Mouse (Mus musculus) C2C12 (cell line): ENCODE measurements around the gene Ehmt2.

Experiments
- CEBPB ChIP-seq: IDR thresholded peaks from one replicate; pipeline ENCODE4 v1.6.1; 2011; ENCODE audit warnings: low read depth, mild to moderate bottlenecking, control low read depth, moderate library complexity
- CTCF ChIP-seq: IDR thresholded peaks from one replicate; pipeline ENCODE4 v1.5.1; 2011; ENCODE audit not compliant: control insufficient read depth, insufficient read depth, insufficient read length
- FOSL1 ChIP-seq: IDR thresholded peaks from one replicate; pipeline ENCODE4 v1.8.0; 2011; ENCODE audit warnings: mild to moderate bottlenecking, low read length; ENCODE audit not compliant: poor library complexity, insufficient read depth, severe bottlenecking
- MAX ChIP-seq: IDR thresholded peaks from one replicate; pipeline ENCODE4 v1.6.1; 2011; ENCODE audit warnings: mild to moderate bottlenecking, control low read depth
- MYOD1 ChIP-seq: IDR thresholded peaks from one replicate; pipeline ENCODE4 v1.6.1; 2011; ENCODE audit warnings: low read depth; ENCODE audit not compliant: control insufficient read depth, insufficient read length
- MYOG ChIP-seq: IDR thresholded peaks from one replicate; pipeline ENCODE4 v1.6.1; 2011; ENCODE audit not compliant: control insufficient read depth, insufficient read length; ENCODE audit errors: extremely low read depth
- USF1 ChIP-seq: IDR thresholded peaks from one replicate; pipeline ENCODE4 v1.6.1; 2011; ENCODE audit warnings: low read depth, mild to moderate bottlenecking, control low read depth, moderate library complexity

DNA sequence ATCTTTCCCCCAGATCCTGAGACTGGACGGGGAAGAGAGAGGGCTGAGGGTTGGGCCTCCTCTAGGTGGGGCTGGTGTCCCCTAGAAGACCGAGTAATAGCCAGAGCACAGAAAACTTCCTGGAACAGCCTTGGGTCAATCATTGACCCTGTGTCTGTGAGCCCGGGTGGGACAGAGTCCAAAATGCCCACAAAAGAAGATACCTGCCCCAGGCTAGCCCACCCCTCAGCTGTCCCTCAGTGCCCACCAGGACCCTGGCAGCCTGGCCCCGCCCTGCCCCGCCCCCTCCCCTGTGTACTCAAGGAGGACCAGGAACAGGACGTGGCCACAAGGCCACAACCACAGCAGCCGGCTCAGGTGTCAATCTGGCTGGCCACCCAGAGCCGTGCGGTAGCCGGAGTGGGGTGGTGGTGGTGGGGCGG lies 17.2 kb downstream of the Ehmt2 start:
- TF ChIP-seq CTCF (no peak), FOSL1 (no peak), MYOG (no peak), MAX (no peak), CEBPB (no peak), USF1 (no peak), MYOD1 (no peak)
